Mouse (Mus musculus): ENCODE data around the gene Sh2b1. TPM values are rescaled to one million over a fixed set of nuclear protein-coding genes. Genes with fewer than 3 reads are reported as not detected.

Gene Sh2b1
- polyA plus RNA-seq, 1 experiment from 2014 or later: 70.7 TPM

DNA sequence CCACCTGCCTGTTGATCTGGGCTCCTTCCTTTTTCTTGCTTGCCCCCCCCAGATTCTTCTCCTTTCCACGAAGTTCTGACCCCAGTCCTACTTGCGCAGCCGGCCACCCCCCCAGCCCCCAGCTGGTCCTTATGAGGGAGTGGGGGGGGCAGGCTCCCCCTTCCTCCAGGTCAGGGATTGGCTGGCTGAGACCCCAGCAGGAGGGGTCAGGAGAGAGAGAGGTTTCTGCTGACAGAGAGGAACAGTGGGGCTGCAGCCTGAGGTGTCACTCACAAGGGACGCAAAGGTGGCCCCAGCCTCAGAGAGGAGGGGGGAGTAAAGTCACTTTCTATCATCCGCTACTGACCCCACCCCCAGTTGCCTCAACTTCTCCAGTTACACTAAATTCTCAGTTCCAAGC, 12.2 kb downstream of the Sh2b1 start, which contains the start of gene Atp2a1:
Atp2a1 (minus strand) TSS at position 105 of the 400 bp plus-strand sequence.
- no peak for ATAC-seq
- Histone ChIP-seq H3K36me3 (ENCODE audit: control insufficient read depth, insufficient read depth, low read length) (peaks cover 19% of the 10 kb centered on the region; the same call in 1 of the 2 replicates), H3K27me3 (replicated peaks; ENCODE audit: control insufficient read depth, insufficient read depth, low read length) (no peaks in the 10 kb centered on the region), H3K9ac (ENCODE audit: low read depth, low read length) (no peak within 1 kb of the TSS), H3K4me3 (ENCODE audit: low read length) (no peak within 1 kb of the TSS), H3K4me2 (ENCODE audit: low read length) (no peak within 1 kb of the TSS), H3K9me3 (ENCODE audit: control insufficient read depth, low read length) (no peaks in the 10 kb centered on the region), H3K4me1 (ENCODE audit: control insufficient read depth, insufficient read depth, low read depth, low read length) (no peaks in the 10 kb centered on the region), H3K27ac (ENCODE audit: low read depth, low read length) (no peak within 1 kb of the TSS)
- 50% methylated on average over 5 of the region's 5 CpGs for WGBS

DNA sequence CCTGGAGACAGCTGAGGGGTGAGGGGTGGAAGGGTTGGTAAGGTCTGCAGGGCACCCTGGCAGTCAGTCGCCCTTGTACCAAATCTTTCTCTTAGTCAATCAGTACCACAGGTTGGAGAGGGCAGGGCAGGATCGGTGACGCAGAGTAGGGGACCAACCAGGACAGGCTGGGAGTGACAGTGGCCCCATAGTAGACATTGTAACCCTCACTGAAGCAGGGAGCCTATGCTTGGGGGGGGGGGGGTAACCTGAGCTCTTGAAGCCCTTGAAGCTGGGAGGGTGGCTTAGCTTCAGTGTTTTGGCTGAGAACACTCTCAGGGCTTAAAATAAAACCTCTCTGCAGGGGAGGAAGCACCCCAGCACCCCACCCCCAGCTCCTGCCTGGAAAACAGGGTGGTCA, 13.6 kb downstream of the Sh2b1 start:
- H3K27me3 ChIP-seq (replicated peaks; ENCODE audit: control insufficient read depth, insufficient read depth, low read length): no peaks in the 10 kb centered on the region
- no peaks in the 10 kb centered on the region for H3K4me1 ChIP-seq (ENCODE audit: control insufficient read depth, insufficient read depth, low read depth, low read length)
- H3K4me2 ChIP-seq (ENCODE audit: low read length): no peak overlapping the region
- 82% methylated on average over 3 of the region's 3 CpGs for WGBS
- H3K9ac ChIP-seq (ENCODE audit: low read depth, low read length): no peak overlapping the region
- peaks cover 6% of the 10 kb centered on the region; the same call in 1 of the 2 replicates for H3K36me3 ChIP-seq (ENCODE audit: control insufficient read depth, insufficient read depth, low read length)
- no peaks in the 10 kb centered on the region for H3K9me3 ChIP-seq (ENCODE audit: control insufficient read depth, low read length)
- H3K4me3 ChIP-seq (ENCODE audit: low read length): no peak overlapping the region
- no peak for ATAC-seq
- H3K27ac ChIP-seq (ENCODE audit: low read depth, low read length): no peak overlapping the region

DNA sequence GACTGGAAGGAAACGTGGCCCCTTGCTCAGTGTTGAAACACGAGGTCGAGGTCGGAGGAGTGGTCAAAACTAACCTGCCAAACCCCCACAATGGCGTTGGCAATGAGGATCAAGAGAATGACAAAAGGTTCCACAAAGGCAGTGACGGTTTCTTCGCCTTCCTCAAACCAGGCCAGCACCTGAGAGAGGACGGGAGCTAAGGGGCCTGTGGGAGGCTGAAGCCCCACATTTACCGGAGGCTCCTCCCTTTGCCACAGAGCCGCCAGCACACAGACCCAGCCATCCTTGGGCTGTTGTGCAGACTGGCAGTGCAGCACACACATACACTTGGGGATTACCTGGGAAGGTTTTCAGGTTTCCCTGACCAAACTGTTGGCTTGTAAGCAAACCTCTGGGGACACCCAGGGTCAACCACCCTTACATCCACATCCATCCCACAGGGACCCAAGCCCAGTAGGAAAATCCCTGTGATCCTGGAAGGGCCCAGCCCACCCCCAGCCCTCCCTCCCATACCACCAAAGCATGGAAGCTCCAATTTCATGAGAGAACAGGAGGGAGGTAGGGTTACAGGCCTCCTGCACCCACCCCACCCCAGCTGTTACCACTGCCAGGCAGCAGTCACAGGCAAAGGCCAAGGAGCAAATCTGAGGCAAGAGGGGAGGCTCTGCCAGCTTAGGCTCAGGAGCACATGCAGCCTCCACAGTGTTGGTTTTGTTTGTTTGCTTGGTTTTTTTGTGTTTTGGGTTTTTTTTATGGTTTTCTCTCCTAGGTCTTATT, 14.4 kb downstream of the Sh2b1 start:
- 49% methylated on average over 10 of the region's 10 CpGs for WGBS
- no peak overlapping the region for H3K4me2 ChIP-seq (ENCODE audit: low read length)
- no peaks in the 10 kb centered on the region for H3K9me3 ChIP-seq (ENCODE audit: control insufficient read depth, low read length)
- no peaks in the 10 kb centered on the region for H3K36me3 ChIP-seq (ENCODE audit: control insufficient read depth, insufficient read depth, low read length)
- H3K27ac ChIP-seq (ENCODE audit: low read depth, low read length): no peak overlapping the region
- no peaks in the 10 kb centered on the region for H3K4me1 ChIP-seq (ENCODE audit: control insufficient read depth, insufficient read depth, low read depth, low read length)
- no peak overlapping the region for H3K4me3 ChIP-seq (ENCODE audit: low read length)
- no peaks in the 10 kb centered on the region for H3K27me3 ChIP-seq (replicated peaks; ENCODE audit: control insufficient read depth, insufficient read depth, low read length)
- H3K9ac ChIP-seq (ENCODE audit: low read depth, low read length): no peak overlapping the region; the same call in 1 of the 2 replicates
- ATAC-seq: no peak

DNA sequence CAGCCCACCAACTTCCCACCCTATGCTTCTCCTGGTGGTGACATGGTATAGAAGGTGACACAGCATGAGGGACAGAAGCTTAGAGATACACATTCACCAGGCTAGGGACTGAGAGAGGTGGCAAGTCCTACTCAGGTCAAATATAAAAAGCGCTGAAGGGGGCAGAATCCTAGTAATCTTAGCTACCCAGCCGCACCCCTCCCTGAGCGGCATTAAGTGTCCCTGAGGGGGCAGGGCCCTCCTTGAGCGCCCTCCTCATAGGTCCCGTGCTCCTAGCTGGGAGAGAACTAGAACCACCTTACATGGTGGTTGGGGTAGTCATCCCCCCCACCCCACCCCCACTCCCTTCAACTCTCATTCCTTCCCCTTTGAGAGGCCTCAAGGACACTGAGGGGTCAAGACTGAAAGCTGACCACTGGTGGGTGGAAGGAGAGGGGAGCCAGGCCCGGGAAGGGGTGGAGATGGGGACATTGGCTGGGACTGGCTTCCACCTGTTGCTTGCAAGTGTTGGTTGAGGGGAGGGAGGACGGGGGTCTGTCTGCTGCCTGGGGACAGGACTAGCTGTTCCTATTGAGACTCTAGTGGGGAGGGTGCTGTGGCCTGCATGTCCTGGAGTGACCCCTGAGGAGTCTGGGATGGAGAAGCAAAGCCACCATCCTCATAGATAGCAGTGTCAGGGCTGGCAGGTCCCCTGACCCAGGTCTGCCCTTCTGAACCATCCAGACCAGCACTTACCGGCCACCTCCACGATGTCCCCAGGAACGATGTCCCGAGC, 16.2 kb downstream of the Sh2b1 start:
- no peak overlapping the region for H3K4me2 ChIP-seq (ENCODE audit: low read length)

DNA sequence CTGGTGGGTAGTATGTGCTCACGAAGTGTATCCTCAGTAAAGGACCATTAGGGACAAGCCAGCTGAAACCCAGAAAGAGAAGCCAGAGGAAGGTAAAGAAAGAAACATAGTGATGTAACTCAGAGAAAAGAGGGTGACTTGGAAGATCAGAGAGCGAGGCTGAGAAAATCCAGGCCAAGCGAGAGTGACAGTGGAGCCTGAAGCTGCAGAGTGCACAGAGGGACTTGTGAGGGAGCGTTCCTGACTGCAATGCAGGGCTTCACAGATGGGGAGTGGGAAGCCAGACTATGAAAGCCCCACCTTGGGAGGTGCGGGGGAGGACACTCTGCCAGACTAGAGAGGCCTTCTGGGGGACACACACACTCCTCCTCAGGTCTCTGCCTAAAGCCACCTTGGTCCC, 17.0 kb downstream of the Sh2b1 start:
- no peaks in the 10 kb centered on the region for H3K9me3 ChIP-seq (ENCODE audit: control insufficient read depth, low read length)
- H3K4me1 ChIP-seq (ENCODE audit: control insufficient read depth, insufficient read depth, low read depth, low read length): no peaks in the 10 kb centered on the region
- H3K4me2 ChIP-seq (ENCODE audit: low read length): no peak overlapping the region
- no peak overlapping the region for H3K27ac ChIP-seq (ENCODE audit: low read depth, low read length)
- no peak overlapping the region for H3K9ac ChIP-seq (ENCODE audit: low read depth, low read length)
- H3K36me3 ChIP-seq (ENCODE audit: control insufficient read depth, insufficient read depth, low read length): no peaks in the 10 kb centered on the region
- no peak overlapping the region for H3K4me3 ChIP-seq (ENCODE audit: low read length)
- no peak for ATAC-seq
- no peaks in the 10 kb centered on the region for H3K27me3 ChIP-seq (replicated peaks; ENCODE audit: control insufficient read depth, insufficient read depth, low read length)
- 77% methylated on average over 5 of the region's 5 CpGs for WGBS

More for the DNA sequence above, 16.2 kb downstream of the Sh2b1 start:
- no peak for ATAC-seq
- no peaks in the 10 kb centered on the region for H3K27me3 ChIP-seq (replicated peaks; ENCODE audit: control insufficient read depth, insufficient read depth, low read length)
- no peaks in the 10 kb centered on the region for H3K36me3 ChIP-seq (ENCODE audit: control insufficient read depth, insufficient read depth, low read length)
- no peaks in the 10 kb centered on the region for H3K9me3 ChIP-seq (ENCODE audit: control insufficient read depth, low read length)
- no peaks in the 10 kb centered on the region for H3K4me1 ChIP-seq (ENCODE audit: control insufficient read depth, insufficient read depth, low read depth, low read length)
- 88% methylated on average over 11 of the region's 11 CpGs for WGBS
- H3K4me3 ChIP-seq (ENCODE audit: low read length): no peak overlapping the region
- H3K27ac ChIP-seq (ENCODE audit: low read depth, low read length): no peak overlapping the region
- H3K9ac ChIP-seq (ENCODE audit: low read depth, low read length): no peak overlapping the region

DNA sequence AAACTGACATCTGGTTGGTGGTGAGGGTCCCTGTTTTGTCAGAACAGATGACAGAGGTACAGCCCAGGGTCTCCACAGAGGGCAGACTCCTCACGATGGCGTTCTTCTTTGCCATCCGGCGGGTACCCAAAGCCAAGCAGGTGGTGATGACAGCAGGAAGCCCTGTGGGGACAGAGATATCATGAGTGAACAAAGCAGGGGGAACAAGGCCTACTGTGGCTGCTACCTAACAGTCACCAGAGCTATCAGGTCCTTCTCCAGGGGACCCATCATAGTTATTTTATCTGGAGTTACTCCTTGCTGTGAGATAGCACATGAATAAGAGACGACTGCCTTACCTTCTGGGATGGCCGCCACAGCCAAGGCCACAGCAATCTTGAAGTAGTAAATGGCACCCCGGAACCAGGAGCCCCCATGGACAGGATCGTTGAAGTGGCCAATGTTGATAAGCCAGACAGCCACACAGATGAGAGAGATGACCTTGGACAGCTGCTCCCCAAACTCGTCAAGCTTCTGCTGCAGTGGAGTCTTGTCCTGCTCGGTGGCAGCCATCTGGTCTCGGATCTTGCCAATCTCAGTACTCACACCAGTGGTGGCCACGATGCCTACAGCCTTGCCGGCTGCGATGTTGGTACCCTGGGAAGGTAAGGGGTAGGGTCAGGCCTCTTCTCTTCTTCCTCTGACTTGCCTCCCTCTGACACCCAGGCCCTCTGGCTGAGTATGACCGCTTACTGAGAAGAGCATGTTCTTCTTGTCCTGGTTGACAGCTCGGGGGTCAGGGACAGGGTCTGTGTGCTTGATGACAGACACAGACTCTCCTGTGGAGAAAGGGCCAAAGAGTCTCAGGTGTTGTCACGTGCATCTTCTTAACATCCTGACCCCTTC, 18.6 kb downstream of the Sh2b1 start:
- Histone ChIP-seq H3K4me2 (ENCODE audit: low read length) (no peak overlapping the region), H3K9ac (ENCODE audit: low read depth, low read length) (no peak overlapping the region), H3K27ac (ENCODE audit: low read depth, low read length) (no peak overlapping the region), H3K36me3 (ENCODE audit: control insufficient read depth, insufficient read depth, low read length) (no peaks in the 10 kb centered on the region), H3K9me3 (ENCODE audit: control insufficient read depth, low read length) (no peaks in the 10 kb centered on the region), H3K4me1 (ENCODE audit: control insufficient read depth, insufficient read depth, low read depth, low read length) (no peaks in the 10 kb centered on the region), H3K4me3 (ENCODE audit: low read length) (no peak overlapping the region), H3K27me3 (replicated peaks; ENCODE audit: control insufficient read depth, insufficient read depth, low read length) (no peaks in the 10 kb centered on the region)
- no peak for ATAC-seq
- 87% methylated on average over 17 of the region's 17 CpGs for WGBS

DNA sequence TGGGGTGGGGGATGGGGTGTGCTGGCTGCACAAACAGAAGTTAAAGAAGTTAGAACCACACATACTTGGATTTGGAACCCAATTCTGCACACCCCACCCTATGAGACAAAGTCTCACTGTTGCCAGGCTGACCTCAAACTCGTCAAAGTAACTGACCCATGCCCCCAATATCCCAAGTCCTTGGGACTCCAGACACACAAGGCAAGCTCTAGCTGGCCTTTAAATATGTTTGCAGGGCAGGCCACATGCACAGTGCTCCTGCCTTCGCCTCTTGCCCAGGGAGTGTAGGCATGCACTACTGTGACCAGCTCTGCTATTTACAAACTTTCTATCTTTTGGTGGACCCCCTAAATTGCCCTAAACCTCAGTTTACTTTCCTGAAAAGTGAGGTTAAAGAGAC, 20.0 kb downstream of the Sh2b1 start:
- 81% methylated on average over 2 of the region's 2 CpGs for WGBS
- H3K4me1 ChIP-seq (ENCODE audit: control insufficient read depth, insufficient read depth, low read depth, low read length): no peaks in the 10 kb centered on the region

DNA sequence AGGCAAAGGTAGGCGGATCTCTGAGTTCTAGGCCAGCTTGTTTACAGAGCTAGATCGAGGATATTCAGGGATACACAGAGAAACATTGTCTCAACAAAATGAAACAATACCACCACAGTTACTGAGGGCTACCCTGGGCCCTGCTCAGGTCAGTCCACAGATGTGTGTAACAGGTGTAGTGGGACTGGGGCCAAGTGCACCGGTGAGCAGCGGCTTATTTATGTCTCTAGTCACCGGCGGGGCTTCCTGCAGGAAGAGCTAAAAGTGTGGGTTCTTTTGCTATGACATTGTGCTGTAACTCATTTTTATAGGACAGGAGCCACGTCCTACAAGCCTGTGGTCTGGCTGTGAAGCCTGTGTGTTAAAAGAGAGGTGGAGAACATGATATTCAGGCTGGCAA, 21.4 kb downstream of the Sh2b1 start:
- Histone ChIP-seq H3K4me1 (ENCODE audit: control insufficient read depth, insufficient read depth, low read depth, low read length) (no peaks in the 10 kb centered on the region), H3K9me3 (ENCODE audit: control insufficient read depth, low read length) (no peaks in the 10 kb centered on the region), H3K4me2 (ENCODE audit: low read length) (no peak overlapping the region), H3K27me3 (replicated peaks; ENCODE audit: control insufficient read depth, insufficient read depth, low read length) (no peaks in the 10 kb centered on the region), H3K4me3 (ENCODE audit: low read length) (no peak overlapping the region), H3K9ac (ENCODE audit: low read depth, low read length) (no peak overlapping the region), H3K36me3 (ENCODE audit: control insufficient read depth, insufficient read depth, low read length) (no peaks in the 10 kb centered on the region), H3K27ac (ENCODE audit: low read depth, low read length) (no peak overlapping the region)
- ATAC-seq: no peak
- WGBS: 77% methylated on average over 7 of the region's 7 CpGs

More for the DNA sequence above, 20.0 kb downstream of the Sh2b1 start:
- Histone ChIP-seq H3K36me3 (ENCODE audit: control insufficient read depth, insufficient read depth, low read length) (no peaks in the 10 kb centered on the region), H3K9ac (ENCODE audit: low read depth, low read length) (no peak overlapping the region), H3K9me3 (ENCODE audit: control insufficient read depth, low read length) (no peaks in the 10 kb centered on the region), H3K4me3 (ENCODE audit: low read length) (no peak overlapping the region), H3K27me3 (replicated peaks; ENCODE audit: control insufficient read depth, insufficient read depth, low read length) (no peaks in the 10 kb centered on the region), H3K27ac (ENCODE audit: low read depth, low read length) (no peak overlapping the region), H3K4me2 (ENCODE audit: low read length) (no peak overlapping the region)
- no peak for ATAC-seq
